Mouse (Mus musculus) heart, embryonic 12.5 days (tissue): Measurements from ENCODE around the gene Ssbp4. TPM values are rescaled to one million over a fixed set of nuclear protein-coding genes. Genes with fewer than 3 reads are reported as not detected.

Experiments used
- ATAC-seq: fragments of 200-750 bp; cut with Nextera tagmentation; 2 replicates; pipeline ENCODE4 v1.8.0; 2017; ENCODE audit warnings: moderate TSS enrichment, moderate library complexity; ENCODE audit not compliant: insufficient number of reproducible peaks, low FRiP score
- H3K27ac ChIP-seq: fragments of 300-500 bp; sonication (generic); 2 replicates; pipeline ENCODE4 v1.5.1; 2016; ENCODE audit warnings: mild to moderate bottlenecking, moderate library complexity; ENCODE audit not compliant: poor library complexity, severe bottlenecking
- H3K27me3 ChIP-seq: fragments of 300-500 bp; sonication (generic); replicated peaks from 2 replicates; pipeline ENCODE4 v1.6.1; 2016; ENCODE audit warnings: mild to moderate bottlenecking, moderate library complexity
- H3K36me3 ChIP-seq: fragments of 300-500 bp; sonication (generic); 2 replicates; pipeline ENCODE4 v1.6.1; 2016; ENCODE audit warnings: mild to moderate bottlenecking, moderate library complexity
- H3K4me1 ChIP-seq: fragments of 300-500 bp; sonication (generic); replicated peaks from 2 replicates; pipeline ENCODE4 v1.6.1; 2016; ENCODE audit warnings: mild to moderate bottlenecking
- H3K4me2 ChIP-seq: fragments of 300-500 bp; sonication (generic); 2 replicates; pipeline ENCODE4 v1.6.1; 2016; ENCODE audit warnings: mild to moderate bottlenecking, moderate library complexity
- H3K4me3 ChIP-seq: fragments of 300-500 bp; sonication (generic); 2 replicates; pipeline ENCODE4 v1.5.1; 2016; ENCODE audit warnings: mild to moderate bottlenecking
- H3K9ac ChIP-seq: fragments of 300-500 bp; sonication (generic); 2 replicates; pipeline ENCODE4 v1.6.1; 2016; ENCODE audit warnings: mild to moderate bottlenecking, moderate library complexity
- H3K9me3 ChIP-seq: fragments of 300-500 bp; sonication (generic); replicated peaks from 2 replicates; pipeline ENCODE4 v1.6.1; 2016; ENCODE audit warnings: mild to moderate bottlenecking, moderate library complexity
- WGBS: fragments of 180-500 bp; shearing (Covaris S2); methylation state at CpG from one replicate; pipeline ENCODE4 v1.1.7; 2016; 5-methylcytosine and 5-hydroxymethylcytosine counted together
- polyA plus RNA-seq: library from polyadenylated mRNA; unstranded; fragments of >200 nt; fragmentation: Nextera tagmentation; extraction: Ambion mirVana; gene quantifications from 2 replicates; pipeline ENCODE4 v1.2.1, GENCODE M21; 2016

Gene Ssbp4
- polyA plus RNA-seq, 1 experiment from 2014 or later: 78.6 TPM

- ATAC-seq: peak; percentile 54
- Histone ChIP-seq H3K9me3 (no peaks in the 10 kb centered on the region), H3K4me2 (peak overlapping the region; percentile 1; the same call in 1 of the 2 replicates), H3K27ac (peak overlapping the region; percentile 87), H3K4me1 (peaks cover 49% of the 10 kb centered on the region), H3K9ac (peak overlapping the region; percentile 21; the same call in 1 of the 2 replicates), H3K4me3 (no peak overlapping the region), H3K36me3 (peaks cover 28% of the 10 kb centered on the region), H3K27me3 (no peaks in the 10 kb centered on the region)
- 54% methylated on average over 8 of the region's 8 CpGs for WGBS
These were observed 38.9 kb upstream of the Ssbp4 start for GRCm38 (mm10) chr8:70647343-70648163.

- H3K9ac ChIP-seq: no peak overlapping the region
- H3K4me1 ChIP-seq: peaks cover 49% of the 10 kb centered on the region
- ATAC-seq: no peak
These were observed 38.1 kb upstream of the Ssbp4 start for GRCm38 (mm10) chr8:70646775-70647174.

GRCm38 (mm10) chr8:70646369-70646768 is 37.7 kb upstream of the Ssbp4 start:
- H3K9me3 ChIP-seq: no peaks in the 10 kb centered on the region
- WGBS: 61% methylated on average over 6 of the region's 6 CpGs
- H3K4me2 ChIP-seq: no peak overlapping the region
- H3K9ac ChIP-seq: no peak overlapping the region
- peaks cover 49% of the 10 kb centered on the region for H3K4me1 ChIP-seq
- H3K4me3 ChIP-seq: no peak overlapping the region
- no peak for ATAC-seq
- no peaks in the 10 kb centered on the region for H3K27me3 ChIP-seq
- no peak overlapping the region for H3K27ac ChIP-seq
- H3K36me3 ChIP-seq: peaks cover 16% of the 10 kb centered on the region

More at GRCm38 (mm10) chr8:70646775-70647174, 38.1 kb upstream of the Ssbp4 start:
- no peaks in the 10 kb centered on the region for H3K27me3 ChIP-seq
- H3K9me3 ChIP-seq: no peaks in the 10 kb centered on the region
- peaks cover 20% of the 10 kb centered on the region for H3K36me3 ChIP-seq
- H3K4me3 ChIP-seq: no peak overlapping the region
- H3K27ac ChIP-seq: peak overlapping the region; percentile 87
- no peak overlapping the region for H3K4me2 ChIP-seq

GRCm38 (mm10) chr8:70645501-70646224 is 37.0 kb upstream of the Ssbp4 start:
- Histone ChIP-seq H3K4me1 (peaks cover 49% of the 10 kb centered on the region), H3K4me2 (no peak overlapping the region), H3K4me3 (no peak overlapping the region), H3K27ac (no peak overlapping the region), H3K9me3 (no peaks in the 10 kb centered on the region), H3K27me3 (no peaks in the 10 kb centered on the region), H3K36me3 (peaks cover 9% of the 10 kb centered on the region), H3K9ac (no peak overlapping the region)
- WGBS: 66% methylated on average over 17 of the region's 17 CpGs
- no peak for ATAC-seq

- Histone ChIP-seq H3K9me3 (no peaks in the 10 kb centered on the region), H3K4me1 (peaks cover 35% of the 10 kb centered on the region)
- 73% methylated on average over 2 of the region's 2 CpGs for WGBS
These were observed 35.4 kb upstream of the Ssbp4 start for GRCm38 (mm10) chr8:70644065-70644464.

GRCm38 (mm10) chr8:70643019-70643418 is 34.3 kb upstream of the Ssbp4 start:
- peaks cover 32% of the 10 kb centered on the region for H3K4me1 ChIP-seq
- H3K4me3 ChIP-seq: no peak overlapping the region
- H3K36me3 ChIP-seq: no peaks in the 10 kb centered on the region
- no peaks in the 10 kb centered on the region for H3K9me3 ChIP-seq
- no peak overlapping the region for H3K27ac ChIP-seq
- WGBS: 56% methylated on average over 3 of the region's 3 CpGs
- ATAC-seq: no peak
- no peak overlapping the region for H3K9ac ChIP-seq
- no peak overlapping the region for H3K4me2 ChIP-seq
- H3K27me3 ChIP-seq: no peaks in the 10 kb centered on the region

More at GRCm38 (mm10) chr8:70644065-70644464, 35.4 kb upstream of the Ssbp4 start:
- Histone ChIP-seq H3K4me2 (no peak overlapping the region), H3K4me3 (no peak overlapping the region), H3K36me3 (no peaks in the 10 kb centered on the region), H3K27me3 (no peaks in the 10 kb centered on the region), H3K9ac (no peak overlapping the region), H3K27ac (no peak overlapping the region)
- ATAC-seq: no peak

- H3K4me2 ChIP-seq: no peak overlapping the region
- no peak overlapping the region for H3K9ac ChIP-seq
- peak overlapping the region; percentile 19; the same call in 1 of the 2 replicates for H3K27ac ChIP-seq
- H3K27me3 ChIP-seq: no peaks in the 10 kb centered on the region
- no peak overlapping the region for H3K4me3 ChIP-seq
- H3K4me1 ChIP-seq: peaks cover 29% of the 10 kb centered on the region
- ATAC-seq: no peak
- 50% methylated on average over 9 of the region's 9 CpGs for WGBS
- no peaks in the 10 kb centered on the region for H3K36me3 ChIP-seq
- no peaks in the 10 kb centered on the region for H3K9me3 ChIP-seq
These were observed 30.1 kb upstream of the Ssbp4 start for GRCm38 (mm10) chr8:70638752-70639151.

GRCm38 (mm10) chr8:70636838-70637237 is 28.2 kb upstream of the Ssbp4 start:
- no peaks in the 10 kb centered on the region for H3K9me3 ChIP-seq
- no peak for ATAC-seq
- no peaks in the 10 kb centered on the region for H3K36me3 ChIP-seq
- no peak overlapping the region for H3K9ac ChIP-seq
- WGBS: 62% methylated on average over 8 of the region's 8 CpGs
- peaks cover 5% of the 10 kb centered on the region; the same call in 1 of the 2 replicates for H3K27me3 ChIP-seq
- H3K4me2 ChIP-seq: no peak overlapping the region
- H3K4me1 ChIP-seq: peaks cover 37% of the 10 kb centered on the region
- H3K27ac ChIP-seq: no peak overlapping the region
- no peak overlapping the region for H3K4me3 ChIP-seq

- Histone ChIP-seq H3K36me3 (no peaks in the 10 kb centered on the region), H3K4me1 (peaks cover 50% of the 10 kb centered on the region)
- WGBS: 66% methylated on average over 6 of the region's 6 CpGs
These were observed 26.9 kb upstream of the Ssbp4 start for GRCm38 (mm10) chr8:70635527-70635926.

GRCm38 (mm10) chr8:70634066-70634465 is 25.4 kb upstream of the Ssbp4 start:
- H3K27ac ChIP-seq: no peak overlapping the region
- peaks cover 14% of the 10 kb centered on the region; the same call in 1 of the 2 replicates for H3K27me3 ChIP-seq
- no peaks in the 10 kb centered on the region for H3K9me3 ChIP-seq
- ATAC-seq: no peak
- H3K36me3 ChIP-seq: no peaks in the 10 kb centered on the region
- H3K4me1 ChIP-seq: peaks cover 56% of the 10 kb centered on the region
- H3K4me2 ChIP-seq: no peak overlapping the region
- 34% methylated on average over 6 of the region's 6 CpGs for WGBS
- no peak overlapping the region for H3K9ac ChIP-seq
- no peak overlapping the region for H3K4me3 ChIP-seq

More at GRCm38 (mm10) chr8:70635527-70635926, 26.9 kb upstream of the Ssbp4 start:
- Histone ChIP-seq H3K9ac (no peak overlapping the region), H3K27ac (no peak overlapping the region), H3K4me2 (no peak overlapping the region), H3K27me3 (peaks cover 14% of the 10 kb centered on the region; the same call in 1 of the 2 replicates), H3K9me3 (no peaks in the 10 kb centered on the region), H3K4me3 (no peak overlapping the region)
- no peak for ATAC-seq

- Histone ChIP-seq H3K4me1 (peaks cover 51% of the 10 kb centered on the region), H3K4me2 (peak within 1 kb of the TSS; percentile 68), H3K36me3 (no peaks in the 10 kb centered on the region), H3K4me3 (peak within 1 kb of the TSS; percentile 14; the same call in 1 of the 2 replicates), H3K9me3 (no peaks in the 10 kb centered on the region), H3K27me3 (peaks cover 14% of the 10 kb centered on the region; the same call in 1 of the 2 replicates), H3K9ac (peak within 1 kb of the TSS; percentile 52), H3K27ac (no peak within 1 kb of the TSS)
- ATAC-seq: no peak
- 81% methylated on average over 6 of the region's 6 CpGs for WGBS
These were observed 23.7 kb upstream of the Ssbp4 start, which contains the start of gene Gdf15 for GRCm38 (mm10) chr8:70632346-70632892. Gene Gdf15, minus strand, starts transcription at chr8:70632456.
